Comparison of ENCODE assay signal across 8 mouse cellular contexts in genomic region chr6:125071170-125071895, GRCm38 (mm10). TPM values are rescaled to one million over a fixed set of nuclear protein-coding genes. Genes with fewer than 3 reads are reported as not detected.
DNase-seq lines count a peak whose midpoint lies in the region; ATAC-seq lines count a peak whose summit lies in the region.

No protein-coding gene starts in this region.

- 0 out of 2 replicates have a peak, but pooled peaks cover 4% of the 10 kb centered on the region for H3K4me1 ChIP-seq in kidney, embryonic 16.5 days (ENCODE audit: insufficient read depth, low read length)
- H3K4me1 ChIP-seq in embryonic facial prominence, embryonic 10.5 days: peaks cover 5% of the 10 kb centered on the region
- H3K4me1 ChIP-seq in intestine, embryonic 15.5 days (replicated peaks): peaks cover 8% of the 10 kb centered on the region
- H3K4me1 ChIP-seq in midbrain, embryonic 15.5 days: peaks cover 4% of the 10 kb centered on the region; the same call in 1 of the 2 replicates

- no peaks in the 10 kb centered on the region for H3K9me3 ChIP-seq in kidney, embryonic 16.5 days (ENCODE audit: low read length)
- no peaks in the 10 kb centered on the region for H3K9me3 ChIP-seq in embryonic facial prominence, embryonic 10.5 days
- no peaks in the 10 kb centered on the region for H3K9me3 ChIP-seq in intestine, embryonic 15.5 days
- H3K9me3 ChIP-seq in midbrain, embryonic 15.5 days: no peaks in the 10 kb centered on the region

- no peak for DNase-seq in kidney, postnatal 36 days
- DNase-seq in embryonic facial prominence, embryonic 10.5 days (ENCODE audit: low spot score): no peak
- DNase-seq in thymus, postnatal 36 days: peak; percentile 66 to 74
- no peak for DNase-seq in embryo, embryonic 10 days (ENCODE audit: low spot score)
- no peak for DNase-seq in urinary bladder, adult 2 months (ENCODE audit: low spot score)

- no peak overlapping the region for H3K27ac ChIP-seq in kidney, embryonic 16.5 days (ENCODE audit: low read length)
- peak overlapping the region; percentile 41; the same call in 1 of the 2 replicates for H3K27ac ChIP-seq in embryonic facial prominence, embryonic 10.5 days (replicated peaks)
- H3K27ac ChIP-seq in intestine, embryonic 15.5 days: peak overlapping the region; percentile 78
- H3K27ac ChIP-seq in midbrain, embryonic 15.5 days: peak overlapping the region; percentile 66

- H3K4me3 ChIP-seq in kidney, embryonic 16.5 days (ENCODE audit: low read length): no peak overlapping the region
- H3K4me3 ChIP-seq in embryonic facial prominence, embryonic 10.5 days: no peak overlapping the region
- 0 out of 2 replicates have a peak overlapping the region, but pooled peaks have one; percentile 6 for H3K4me3 ChIP-seq in intestine, embryonic 15.5 days (replicated peaks)
- H3K4me3 ChIP-seq in midbrain, embryonic 15.5 days: no peak overlapping the region

- no peak overlapping the region for H3K4me2 ChIP-seq in kidney, embryonic 16.5 days (replicated peaks; ENCODE audit: low read depth, low read length)
- H3K4me2 ChIP-seq in intestine, embryonic 15.5 days (replicated peaks): peak overlapping the region; percentile 26
- no peak overlapping the region for H3K4me2 ChIP-seq in midbrain, embryonic 15.5 days

- WGBS in kidney, embryonic 16.5 days: 88% methylated on average over 18 of the region's 18 CpGs
- WGBS in embryonic facial prominence, embryonic 10.5 days: 84% methylated on average over 18 of the region's 18 CpGs
- WGBS in intestine, embryonic 15.5 days: 70% methylated on average over 18 of the region's 18 CpGs
- WGBS in midbrain, embryonic 15.5 days: 79% methylated on average over 18 of the region's 18 CpGs

- peak; percentile 33; the same call in 1 of the 2 replicates for ATAC-seq in kidney, embryonic 16.5 days (ENCODE audit: low FRiP score, low TSS enrichment)
- peak; percentile 86 for ATAC-seq in intestine, embryonic 15.5 days
- peak; percentile 79 for ATAC-seq in midbrain, embryonic 15.5 days (replicated peaks)

- no peaks in the 10 kb centered on the region for H3K27me3 ChIP-seq in kidney, embryonic 16.5 days (ENCODE audit: insufficient read depth, low read length)
- H3K27me3 ChIP-seq in embryonic facial prominence, embryonic 10.5 days (replicated peaks; ENCODE audit: low read depth, poor library complexity, severe bottlenecking): no peaks in the 10 kb centered on the region; the same call in 1 of the 2 replicates
- no peaks in the 10 kb centered on the region for H3K27me3 ChIP-seq in intestine, embryonic 15.5 days (replicated peaks)
- H3K27me3 ChIP-seq in midbrain, embryonic 15.5 days (replicated peaks): no peaks in the 10 kb centered on the region

- H3K9ac ChIP-seq in kidney, embryonic 16.5 days (replicated peaks; ENCODE audit: low read length): no peak overlapping the region
- H3K9ac ChIP-seq in intestine, embryonic 15.5 days: peak overlapping the region; percentile 1; the same call in 1 of the 2 replicates
- H3K9ac ChIP-seq in midbrain, embryonic 15.5 days: no peak overlapping the region

- no peaks in the 10 kb centered on the region for H3K36me3 ChIP-seq in kidney, embryonic 16.5 days (ENCODE audit: insufficient read depth, low read length)
- no peaks in the 10 kb centered on the region for H3K36me3 ChIP-seq in embryonic facial prominence, embryonic 10.5 days (replicated peaks)
- H3K36me3 ChIP-seq in intestine, embryonic 15.5 days: no peaks in the 10 kb centered on the region
- H3K36me3 ChIP-seq in midbrain, embryonic 15.5 days (replicated peaks): no peaks in the 10 kb centered on the region

RNA-seq across cellular contexts. Expression of gene Lpar5, which starts 3.6 kb away (rescaled TPM):
- 0.30 and 0.60 TPM in 2 replicates for polyA plus RNA-seq in kidney, embryonic 16.5 days (2015; fragmentation: Nextera tagmentation; extraction: Ambion mirVana)
- 0.10 and 0.21 TPM in 2 replicates for polyA plus RNA-seq in embryonic facial prominence, embryonic 10.5 days (2016; fragmentation: Nextera tagmentation; extraction: Ambion mirVana)
- 5.8 and 6.1 TPM in 2 replicates for polyA plus RNA-seq in intestine, embryonic 15.5 days (2015; fragmentation: Nextera tagmentation; extraction: Ambion mirVana)
- polyA plus RNA-seq in midbrain, embryonic 15.5 days (2015; fragmentation: Nextera tagmentation; extraction: Ambion mirVana): 0.56 and 0.60 TPM in 2 replicates
- 2.9 and 4.2 TPM in 2 replicates for polyA plus RNA-seq in urinary bladder, adult 2 months (2012; rRNA removed)

RNA-seq across cellular contexts. Expression of gene Acrbp, which starts 21.8 kb away (rescaled TPM):
- 16.3 and 20.4 TPM in 2 replicates for polyA plus RNA-seq in kidney, embryonic 16.5 days (2015; fragmentation: Nextera tagmentation; extraction: Ambion mirVana)
- polyA plus RNA-seq in embryonic facial prominence, embryonic 10.5 days (2016; fragmentation: Nextera tagmentation; extraction: Ambion mirVana): 15.9 and 17.8 TPM in 2 replicates
- polyA plus RNA-seq in intestine, embryonic 15.5 days (2015; fragmentation: Nextera tagmentation; extraction: Ambion mirVana): 8.5 and 9.3 TPM in 2 replicates
- polyA plus RNA-seq in midbrain, embryonic 15.5 days (2015; fragmentation: Nextera tagmentation; extraction: Ambion mirVana): 18.4 and 19.6 TPM in 2 replicates
- polyA plus RNA-seq in urinary bladder, adult 2 months (2012; rRNA removed): 23.5 and 24.7 TPM in 2 replicates

RNA-seq across cellular contexts. Expression of gene Chd4, which starts 24.4 kb away (rescaled TPM):
- 72.0 and 80.4 TPM in 2 replicates for polyA plus RNA-seq in kidney, embryonic 16.5 days (2015; fragmentation: Nextera tagmentation; extraction: Ambion mirVana)
- polyA plus RNA-seq in embryonic facial prominence, embryonic 10.5 days (2016; fragmentation: Nextera tagmentation; extraction: Ambion mirVana): 102 and 105 TPM in 2 replicates
- 62.3 and 62.6 TPM in 2 replicates for polyA plus RNA-seq in intestine, embryonic 15.5 days (2015; fragmentation: Nextera tagmentation; extraction: Ambion mirVana)
- polyA plus RNA-seq in midbrain, embryonic 15.5 days (2015; fragmentation: Nextera tagmentation; extraction: Ambion mirVana): 105 and 125 TPM in 2 replicates
- 43.1 and 78.9 TPM in 2 replicates for polyA plus RNA-seq in urinary bladder, adult 2 months (2012; rRNA removed)

RNA-seq across cellular contexts. Expression of gene Ing4, which starts 31.8 kb away (rescaled TPM):
- polyA plus RNA-seq in kidney, embryonic 16.5 days (2015; fragmentation: Nextera tagmentation; extraction: Ambion mirVana): 152 and 158 TPM in 2 replicates
- 125 and 137 TPM in 2 replicates for polyA plus RNA-seq in embryonic facial prominence, embryonic 10.5 days (2016; fragmentation: Nextera tagmentation; extraction: Ambion mirVana)
- polyA plus RNA-seq in intestine, embryonic 15.5 days (2015; fragmentation: Nextera tagmentation; extraction: Ambion mirVana): 96.2 and 103 TPM in 2 replicates
- 165 and 178 TPM in 2 replicates for polyA plus RNA-seq in midbrain, embryonic 15.5 days (2015; fragmentation: Nextera tagmentation; extraction: Ambion mirVana)
- 88.6 and 113 TPM in 2 replicates for polyA plus RNA-seq in urinary bladder, adult 2 months (2012; rRNA removed)

Comparison
In these comparisons a context has a peak if more than half of its experiments do, and no peak if none do; other contexts are left out.
1. ATAC-seq: peak in every context shown above with its lines; median percentile 86 in intestine, embryonic 15.5 days; 79 in midbrain, embryonic 15.5 days; 33 in kidney, embryonic 16.5 days.
2. DNase-seq: peak in thymus, postnatal 36 days (2 of 2); none in kidney, postnatal 36 days (0 of 2), embryonic facial prominence, embryonic 10.5 days (single experiment), embryo, embryonic 10 days (single experiment) and urinary bladder, adult 2 months (single experiment).